Mouse (Mus musculus) layer of hippocampus, adult 9-11 months (tissue): ENCODE measurements around the gene Gpr180.
"Not testable (repeated sequence)": the region's sequence is repeated elsewhere in the genome, so short reads cannot be mapped to it uniquely, and the experiment has no call there.

Experiments used
- DNase-seq: peaks from one replicate; pipeline ENCODE4 v3.0.0; 2022

Gpr180 gene

DNA sequence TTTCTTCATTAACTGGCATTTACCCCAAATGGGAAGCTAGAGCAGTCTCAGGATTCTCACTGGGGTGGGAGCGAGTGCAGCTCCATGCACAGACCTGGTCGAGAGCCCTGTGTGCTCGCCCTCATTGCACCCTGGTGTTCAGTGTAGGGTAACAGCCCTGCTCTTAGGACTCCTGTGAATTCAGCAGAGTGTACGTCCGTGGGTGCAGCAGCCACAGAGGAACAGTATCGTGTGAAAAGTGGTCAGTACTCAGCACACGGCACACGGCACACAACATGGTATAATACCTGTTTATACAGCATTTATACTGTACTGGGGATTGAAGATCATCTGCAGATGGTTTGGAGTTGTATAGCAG lies 15.3 kb downstream of the Gpr180 start:
- no peak for DNase-seq

DNA sequence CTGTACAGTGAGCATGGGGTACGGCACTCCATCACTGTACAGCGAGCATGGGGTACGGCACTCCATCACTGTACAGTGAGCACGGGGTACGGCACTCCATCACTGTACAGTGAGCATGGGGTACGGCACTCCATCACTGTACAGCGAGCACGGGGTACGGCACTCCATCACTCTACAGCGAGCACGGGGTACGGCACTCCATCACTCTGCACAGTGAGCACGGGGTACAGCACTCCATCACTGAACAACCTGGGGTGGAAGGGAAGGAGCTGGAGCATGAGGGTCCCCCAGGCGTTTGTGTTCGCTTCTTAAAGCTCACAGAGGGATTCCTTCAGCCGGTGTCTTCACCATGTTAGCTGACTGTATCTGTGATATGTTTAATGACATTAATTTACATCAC lies 19.1 kb downstream of the Gpr180 start:
- not testable (repeated sequence) for DNase-seq

GRCm38 (mm10) chr14:118156740-118157139 lies 19.8 kb downstream of the Gpr180 start:
- DNase-seq, result no peak

- DNase-seq, result no peak
Measured at GRCm38 (mm10) chr14:118157146-118157545, 20.2 kb downstream of the Gpr180 start.

GRCm38 (mm10) chr14:118161751-118162150 lies 24.8 kb downstream of the Gpr180 start:
- no peak for DNase-seq

GRCm38 (mm10) chr14:118162640-118163039 lies 25.7 kb downstream of the Gpr180 start:
- DNase-seq, result no peak

DNA sequence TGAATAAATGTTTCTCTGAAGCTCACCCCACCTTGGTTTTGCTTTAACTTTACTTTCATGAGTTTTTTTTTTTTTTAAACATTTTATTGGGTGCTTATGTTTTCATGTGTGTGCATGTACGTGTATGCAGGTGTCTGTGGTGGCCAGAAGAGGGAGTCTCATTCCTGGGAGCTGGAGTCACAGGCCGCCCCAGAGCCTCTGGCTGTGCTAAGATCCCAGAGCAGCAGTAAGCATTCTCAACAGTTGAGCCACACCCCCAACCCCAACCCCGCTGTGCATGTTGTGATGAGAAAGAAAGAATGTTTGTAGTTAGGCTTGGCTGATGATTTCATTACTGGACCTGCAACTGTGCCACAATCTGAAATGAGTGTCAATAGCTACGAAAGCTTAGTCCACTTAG lies 31.8 kb downstream of the Gpr180 start:
- no peak for DNase-seq

DNA sequence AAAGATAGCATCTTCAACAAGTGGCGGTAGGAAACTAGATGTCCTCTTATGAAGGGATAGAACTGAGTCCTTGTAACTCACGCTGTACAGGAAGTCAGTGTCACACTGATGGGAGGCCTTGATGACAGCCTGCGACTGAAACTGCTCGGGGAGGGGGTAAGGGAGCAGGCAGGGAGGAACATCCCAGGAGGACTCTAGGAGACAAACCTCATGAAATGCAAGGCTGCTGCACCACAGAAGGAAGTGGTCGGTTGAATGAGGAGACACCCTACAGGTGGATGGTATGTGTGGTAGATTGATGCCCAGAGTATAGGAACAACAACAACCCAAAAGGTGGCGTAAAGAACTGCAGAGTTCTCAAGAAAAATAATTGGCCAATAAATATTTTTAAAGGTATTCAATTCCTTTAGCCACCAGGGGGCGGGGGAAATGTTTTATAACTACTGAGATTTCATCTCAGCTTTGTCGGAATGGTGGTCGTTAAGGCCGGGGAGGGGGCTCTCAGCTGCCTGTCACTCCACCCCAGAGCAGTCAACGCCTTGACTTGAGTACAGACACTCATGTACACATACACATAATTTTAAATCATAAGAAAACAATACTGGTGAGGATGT lies 36.7 kb downstream of the Gpr180 start:
- no peak for DNase-seq

DNA sequence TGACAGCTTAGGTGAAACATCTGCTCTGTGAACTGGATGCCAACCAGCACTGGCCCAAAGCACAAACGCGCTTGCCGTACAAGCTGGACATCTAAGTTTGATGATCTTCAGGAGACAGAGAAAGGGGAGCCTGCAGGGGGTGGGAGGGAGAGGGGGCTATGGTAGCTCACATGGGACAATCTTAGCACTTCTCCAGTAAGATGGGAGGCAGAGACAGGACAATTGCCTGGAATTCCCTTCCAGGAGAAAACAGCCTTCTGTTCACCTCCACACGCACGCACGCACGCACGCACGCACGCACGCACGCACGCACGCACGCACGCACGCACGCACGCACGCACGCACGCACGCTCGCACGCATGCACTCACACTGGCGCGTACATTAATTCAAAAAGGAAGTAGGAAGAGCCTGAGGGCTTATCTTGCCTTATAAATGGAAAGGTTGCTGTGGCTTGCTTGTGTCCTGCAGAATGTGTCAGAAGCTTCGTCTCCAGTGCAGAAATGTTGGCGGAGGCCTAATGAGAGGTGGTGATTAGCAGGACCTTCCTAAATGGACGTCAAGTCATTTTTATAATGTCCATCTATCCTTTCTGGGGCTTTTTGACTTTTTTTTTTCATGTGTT lies 38.2 kb downstream of the Gpr180 start:
- no peak for DNase-seq

- no peak for DNase-seq
Measured at GRCm38 (mm10) chr14:118175694-118176085, 38.7 kb downstream of the Gpr180 start.

DNA sequence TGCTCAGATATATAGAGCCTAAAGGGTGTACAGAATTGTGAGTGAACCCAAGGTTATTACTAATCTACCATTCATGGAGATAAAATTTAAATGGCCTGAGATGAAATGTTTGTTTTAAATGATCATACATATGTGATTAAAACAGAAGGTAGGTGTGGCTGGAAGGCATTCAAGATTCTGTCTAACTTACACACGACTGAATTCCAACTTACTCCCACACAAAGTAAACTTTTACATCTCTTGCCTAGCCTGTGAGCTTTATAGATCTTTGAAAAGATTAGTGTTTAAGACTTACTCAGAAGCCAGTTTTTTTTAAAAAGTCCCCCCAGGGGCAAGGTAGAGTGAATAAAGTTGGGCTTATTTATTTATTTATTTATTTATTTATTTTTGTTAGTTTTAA lies 42.3 kb downstream of the Gpr180 start:
- DNase-seq, result no peak

DNA sequence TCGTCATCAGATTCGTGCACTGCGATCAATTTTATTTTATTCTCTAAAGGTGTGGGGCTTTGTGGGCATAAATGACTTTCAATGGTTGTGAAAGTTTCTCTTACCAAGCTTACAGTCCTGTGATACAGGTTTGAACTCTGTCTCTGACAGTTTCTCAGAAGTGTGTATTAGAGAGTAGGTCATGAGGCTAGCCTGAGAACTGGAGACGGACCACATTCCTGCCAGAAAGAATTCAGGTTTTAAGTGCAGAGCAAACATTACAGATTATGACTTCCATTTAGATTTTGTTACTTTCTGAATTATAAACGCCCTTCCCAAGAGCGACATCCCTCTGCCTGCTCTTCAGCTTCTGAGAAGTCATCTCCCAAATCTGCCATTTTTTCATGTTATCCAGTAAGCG lies 42.7 kb downstream of the Gpr180 start:
- DNase-seq, result no peak

- no peak for DNase-seq
Measured at GRCm38 (mm10) chr14:118180117-118180557, 43.2 kb downstream of the Gpr180 start.

- peak; percentile 23 for DNase-seq
Measured at GRCm38 (mm10) chr14:118180711-118181177, 43.8 kb downstream of the Gpr180 start.

DNA sequence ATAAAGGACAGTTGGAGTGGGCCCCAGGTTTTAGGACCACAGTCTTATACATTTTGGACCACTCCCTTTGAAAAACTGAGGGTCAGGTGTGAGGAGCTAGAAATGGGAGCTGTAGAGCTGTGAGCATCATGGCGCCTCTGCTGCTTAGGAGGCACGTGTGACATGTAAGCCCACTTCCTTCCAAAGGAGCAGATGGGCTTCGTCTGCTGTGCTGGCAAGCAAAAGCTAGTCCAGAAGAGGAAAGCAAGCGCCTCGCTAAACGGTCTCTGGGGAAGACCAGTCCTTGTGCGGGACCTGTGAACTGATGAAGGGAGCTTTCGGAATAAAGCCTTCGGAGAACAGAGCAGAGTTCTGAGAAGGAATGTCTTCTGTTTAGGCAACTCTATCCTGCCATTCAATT lies 54.5 kb downstream of the Gpr180 start:
- DNase-seq, result no peak

- no peak for DNase-seq
Measured at GRCm38 (mm10) chr14:118193001-118193628, 56.2 kb downstream of the Gpr180 start.

DNA sequence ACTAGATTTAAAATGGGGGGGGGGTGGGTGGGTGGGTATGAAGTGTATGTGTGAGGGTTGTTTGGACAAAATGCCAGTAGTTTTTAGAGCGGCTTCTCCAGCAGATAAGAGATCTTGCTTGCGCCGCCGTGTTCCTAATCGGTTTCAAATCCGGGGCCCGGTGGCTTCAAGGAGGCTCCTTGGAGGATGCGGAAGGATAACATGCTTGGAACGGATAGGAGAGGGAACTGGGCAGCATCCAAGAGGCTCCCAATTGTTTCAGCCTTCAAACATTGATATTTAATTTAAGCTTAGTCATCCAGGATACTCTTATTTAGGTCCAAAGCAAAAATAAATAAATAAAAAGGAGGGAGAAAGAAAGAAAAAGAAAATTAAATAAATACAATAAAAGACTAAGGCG lies 56.7 kb downstream of the Gpr180 start:
- no peak for DNase-seq

DNA sequence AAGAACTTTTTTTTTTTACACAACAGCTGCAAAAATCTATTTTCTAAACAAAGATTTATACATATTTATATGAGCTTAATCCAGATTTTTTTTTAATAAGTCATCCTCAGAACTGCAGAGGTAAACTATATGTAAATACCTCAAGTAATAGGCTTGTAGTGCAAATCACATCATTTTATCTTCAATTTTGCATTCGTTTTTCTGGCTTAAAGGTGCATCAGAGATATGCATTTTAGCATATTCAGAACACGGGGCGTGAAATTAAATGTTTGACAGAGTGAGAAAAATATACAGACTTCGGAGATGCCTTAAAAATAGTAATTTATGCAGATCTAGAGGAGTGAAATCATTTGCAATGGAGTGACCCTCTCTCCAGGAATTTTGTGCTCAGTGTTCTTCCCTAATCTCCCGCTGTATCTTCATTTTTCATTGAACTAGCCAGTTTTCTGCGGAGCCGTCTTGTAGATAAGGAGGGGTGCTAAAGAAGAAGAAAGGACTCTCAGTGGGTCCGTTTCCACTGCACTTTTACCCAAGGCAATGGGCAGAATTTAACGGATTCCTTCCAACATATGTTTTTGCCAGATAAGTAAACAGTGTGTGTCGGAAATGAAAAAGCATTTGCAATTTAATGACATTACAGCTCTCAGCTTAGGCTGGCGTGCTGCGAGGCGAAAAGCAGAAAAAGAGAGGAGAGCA lies 57.4 kb downstream of the Gpr180 start:
- DNase-seq, result no peak

GRCm38 (mm10) chr14:118197063-118197462 lies 60.1 kb downstream of the Gpr180 start:
- DNase-seq, result no peak

DNA sequence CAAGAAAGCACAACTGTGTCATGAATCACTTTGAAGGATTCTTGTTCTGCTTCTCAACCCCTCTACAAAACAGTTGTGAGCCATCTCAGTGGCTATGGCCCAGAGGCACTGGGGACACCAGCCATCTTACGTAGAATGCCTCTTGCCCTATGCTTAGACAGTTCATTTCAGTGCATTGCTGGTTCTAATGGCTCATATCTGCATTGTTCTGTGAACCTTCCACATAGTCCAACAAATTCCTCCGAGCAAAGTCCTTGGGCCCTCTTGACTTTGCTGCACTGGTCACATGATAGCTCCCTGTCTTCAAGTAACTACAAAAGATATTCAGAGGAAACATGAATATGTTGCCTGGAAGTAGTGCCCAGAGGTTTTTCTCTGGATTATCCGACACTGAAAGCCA lies 63.8 kb downstream of the Gpr180 start:
- DNase-seq, result no peak

- DNase-seq, result no peak
Measured at GRCm38 (mm10) chr14:118202006-118202405, 65.0 kb downstream of the Gpr180 start.

- DNase-seq, result no peak
Measured at GRCm38 (mm10) chr14:118203031-118203430, 66.1 kb downstream of the Gpr180 start.

DNA sequence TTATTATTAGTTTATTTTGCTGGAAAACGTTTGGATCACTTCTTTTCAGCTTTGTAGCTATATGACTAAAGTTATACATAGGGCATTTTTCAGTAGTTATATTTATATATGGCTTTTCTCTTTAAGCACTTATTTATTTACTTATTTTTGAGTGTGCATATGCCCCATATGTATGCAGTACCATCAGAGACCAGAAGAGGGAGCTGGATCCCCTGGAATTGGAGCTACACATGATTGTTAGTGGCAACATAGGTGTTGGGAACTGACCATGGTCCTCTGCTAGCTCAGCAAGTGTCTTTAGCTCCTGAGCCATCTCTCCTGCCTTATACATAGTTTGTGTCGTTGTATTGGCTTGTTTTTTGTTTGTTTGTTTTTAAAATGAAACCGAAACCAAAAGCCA lies 70.4 kb downstream of the Gpr180 start:
- DNase-seq, result no peak

DNA sequence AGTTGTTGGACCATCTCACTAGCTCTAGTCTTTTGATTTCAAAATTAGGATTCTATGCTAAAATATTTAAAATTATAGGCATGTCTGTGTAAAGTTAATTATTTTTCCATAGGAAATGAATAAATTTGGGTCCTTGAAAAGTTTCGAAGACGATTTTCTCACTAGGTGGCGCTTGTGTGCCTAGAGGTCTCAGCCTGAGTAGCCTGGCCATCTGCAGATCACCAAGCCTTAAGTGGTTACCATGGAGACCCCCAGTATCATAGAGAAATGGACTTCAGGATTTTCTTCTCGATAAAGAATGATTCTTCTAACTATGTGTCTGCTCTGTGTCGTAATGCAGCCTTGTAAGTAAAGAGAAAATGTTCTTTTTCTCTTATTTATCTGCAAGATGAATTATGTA lies 72.7 kb downstream of the Gpr180 start:
- DNase-seq, result no peak
